Mouse (Mus musculus) erythroblast, embryonic 14.5 days (primary cell): ENCODE data around the gene Pigq. TPM values are rescaled to one million over a fixed set of nuclear protein-coding genes. Genes with fewer than 3 reads are reported as not detected.

ENCODE experiments used
- H3K27me3 ChIP-seq: 2 replicates; pipeline ENCODE4 v1.6.1; 2012; ENCODE audit warnings: inconsistent platforms; ENCODE audit not compliant: control insufficient read depth
- H3K36me3 ChIP-seq: 2 replicates; pipeline ENCODE4 v1.6.1; 2012; ENCODE audit warnings: mild to moderate bottlenecking, inconsistent platforms; ENCODE audit not compliant: control insufficient read depth
- H3K4me1 ChIP-seq: 2 replicates; pipeline ENCODE4 v1.6.1; 2012; ENCODE audit warnings: inconsistent platforms; ENCODE audit not compliant: control insufficient read depth
- H3K4me3 ChIP-seq: replicated peaks from 2 replicates; pipeline ENCODE3; 2012; ENCODE audit warnings: moderate library complexity, mild to moderate bottlenecking, inconsistent platforms
- H3K9me3 ChIP-seq: 2 replicates; pipeline ENCODE4 v1.6.1; 2012; ENCODE audit warnings: low read length, inconsistent platforms, mixed read lengths; ENCODE audit not compliant: control insufficient read depth
- GATA1 ChIP-seq: IDR thresholded peaks from 2 replicates; pipeline ENCODE4 v1.6.1; 2012; ENCODE audit warnings: low read length, inconsistent platforms, mixed read lengths
- TAL1 ChIP-seq: IDR thresholded peaks from 3 replicates; pipeline ENCODE4 v1.6.1; 2012; ENCODE audit warnings: low read length, inconsistent platforms, mixed read lengths
- polyA plus RNA-seq: library from polyadenylated mRNA; stranded (reverse); fragments of >175 nt; gene quantifications from 2 replicates; pipeline ENCODE4 v1.2.3, GENCODE M21; 2012

Gene Pigq
- polyA plus RNA-seq, 1 experiment = 164 TPM

DNA sequence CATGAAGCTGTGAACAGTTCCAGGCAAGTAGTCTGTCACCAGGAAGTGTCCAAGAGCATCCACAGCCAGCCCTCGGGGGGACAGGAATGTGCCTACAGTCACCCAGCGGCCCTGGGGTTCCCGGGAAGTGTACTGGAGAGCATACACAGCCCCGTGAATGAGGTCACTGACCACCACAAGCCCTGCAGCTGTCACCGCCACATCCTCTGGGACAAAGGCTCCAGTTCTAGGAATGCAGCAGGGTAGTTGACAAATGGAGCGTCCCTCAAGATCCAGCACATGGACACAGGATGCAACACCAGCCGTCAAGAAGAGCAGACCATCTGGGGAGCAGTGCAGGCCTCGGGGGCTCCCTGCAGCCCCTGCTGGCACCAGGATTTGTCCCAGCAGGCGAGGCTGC, 967 bp downstream of the Pigq start:
- H3K27me3 ChIP-seq = no peaks in the 10 kb centered on the region
- peaks cover 80% of the 10 kb centered on the region for H3K4me1 ChIP-seq
- no peak for TF ChIP-seq GATA1
- no peak for TF ChIP-seq TAL1

GRCm38 (mm10) chr17:25943221-25943620, 1.5 kb downstream of the Pigq start:
- TF ChIP-seq GATA1 (no peak), TAL1 (no peak)
- Histone ChIP-seq H3K9me3 (no peaks in the 10 kb centered on the region), H3K4me3 (peak overlapping the region; percentile 81), H3K36me3 (peaks cover 76% of the 10 kb centered on the region), H3K27me3 (no peaks in the 10 kb centered on the region), H3K4me1 (peaks cover 80% of the 10 kb centered on the region)

More for the DNA sequence above, 967 bp downstream of the Pigq start:
- Histone ChIP-seq H3K9me3 (no peaks in the 10 kb centered on the region), H3K36me3 (peaks cover 73% of the 10 kb centered on the region), H3K4me3 (peak overlapping the region; percentile 81)

DNA sequence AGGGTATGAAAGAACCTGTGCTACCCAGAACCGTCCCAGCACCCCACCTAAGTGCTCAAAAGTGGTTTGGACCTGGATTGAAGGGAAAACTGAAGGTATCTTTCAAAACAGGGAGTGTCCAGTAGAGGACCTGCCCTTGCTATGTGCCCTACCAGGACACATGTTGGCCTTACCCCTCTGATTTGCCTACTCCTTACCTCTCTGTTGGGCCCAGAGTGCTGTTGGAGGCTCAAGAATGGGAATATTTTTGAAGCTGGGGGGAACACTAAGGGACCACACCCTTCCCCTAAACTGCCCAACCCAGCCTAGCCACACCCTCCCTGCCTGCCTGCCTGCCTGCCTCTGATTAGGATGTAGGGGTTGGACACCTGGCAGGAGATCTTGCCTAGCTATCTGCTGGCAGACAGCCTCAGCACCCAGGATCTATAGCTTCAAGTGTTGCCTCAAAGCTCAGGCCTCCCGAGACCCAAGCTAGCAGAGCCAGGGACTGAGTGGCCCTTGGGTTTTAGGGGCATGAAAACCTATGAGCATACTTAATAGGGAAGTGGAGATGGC, 2.1 kb downstream of the Pigq start:
- Histone ChIP-seq H3K36me3 (peaks cover 76% of the 10 kb centered on the region), H3K9me3 (no peaks in the 10 kb centered on the region), H3K4me1 (peaks cover 80% of the 10 kb centered on the region), H3K27me3 (no peaks in the 10 kb centered on the region), H3K4me3 (peak overlapping the region; percentile 81)
- TF ChIP-seq GATA1 = peak; percentile 96
- peak; percentile 100 for TF ChIP-seq TAL1

DNA sequence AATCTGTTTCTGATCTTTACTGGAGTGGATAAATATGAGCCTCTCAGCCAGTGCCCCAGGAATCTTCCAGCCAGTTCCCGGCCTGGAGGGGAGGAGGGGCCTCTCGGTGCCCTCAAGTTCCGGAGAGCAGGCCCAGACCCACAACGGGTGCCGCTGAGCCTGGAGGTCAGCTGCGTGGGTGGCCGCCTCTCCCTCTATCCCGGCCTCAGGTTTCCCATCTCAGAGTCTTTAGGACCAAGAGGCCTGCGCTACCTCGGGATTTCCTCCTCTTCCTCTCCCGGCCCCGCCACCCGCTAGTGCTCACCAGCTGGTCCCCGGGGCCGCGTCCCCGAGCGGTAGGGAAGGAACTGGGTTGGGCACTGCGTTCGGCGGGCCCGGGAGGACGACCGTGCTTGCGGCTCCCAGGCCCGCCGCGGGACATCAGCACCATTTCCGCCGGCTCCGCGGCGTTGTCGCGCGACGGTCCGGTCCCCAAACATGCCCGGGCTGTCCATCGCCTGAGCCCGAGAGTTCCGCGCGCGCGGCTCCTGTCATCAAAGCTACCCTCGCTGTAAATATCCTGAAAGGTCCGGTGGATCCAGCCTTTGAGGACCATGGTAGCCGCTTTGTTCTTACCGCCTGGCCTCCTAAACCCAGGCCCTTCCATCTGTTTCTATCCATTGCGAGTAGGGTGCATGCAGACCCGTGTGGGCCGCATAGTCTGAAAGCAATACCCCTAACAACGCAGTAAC, 3.1 kb downstream of the Pigq start:
- H3K36me3 ChIP-seq = peaks cover 82% of the 10 kb centered on the region
- no peaks in the 10 kb centered on the region for H3K9me3 ChIP-seq
- peak overlapping the region; percentile 81 for H3K4me3 ChIP-seq
- H3K27me3 ChIP-seq = no peaks in the 10 kb centered on the region; the same call in 1 of the 2 replicates
- peaks cover 80% of the 10 kb centered on the region for H3K4me1 ChIP-seq
- no peak for TF ChIP-seq GATA1
- TF ChIP-seq TAL1 = no peak

DNA sequence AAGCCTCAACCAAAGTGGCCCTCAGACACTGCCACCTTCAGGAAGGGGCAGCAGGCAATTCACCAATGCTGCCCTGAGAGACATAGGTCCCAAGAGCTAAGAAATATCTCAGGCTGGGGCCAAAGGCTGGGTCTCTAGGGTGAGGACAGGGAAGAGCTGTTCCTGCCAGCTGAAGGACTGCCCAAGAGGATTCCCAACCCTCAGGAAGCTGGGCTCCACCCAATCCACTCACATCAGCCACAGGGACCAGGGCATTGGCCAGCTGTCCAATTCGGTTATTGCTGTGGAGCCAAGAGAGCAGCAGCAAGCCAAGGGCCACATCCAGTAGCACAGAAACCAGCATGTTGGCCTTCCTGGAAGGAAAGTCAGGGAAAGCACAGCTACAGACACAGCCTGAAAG, 10.2 kb downstream of the Pigq start:
- TF ChIP-seq GATA1 = no peak
- TF ChIP-seq TAL1 = no peak
- no peaks in the 10 kb centered on the region; the same call in 1 of the 2 replicates for H3K27me3 ChIP-seq
- H3K36me3 ChIP-seq = peaks cover 100% of the 10 kb centered on the region
- H3K9me3 ChIP-seq = no peaks in the 10 kb centered on the region
- peaks cover 90% of the 10 kb centered on the region for H3K4me1 ChIP-seq
- peak overlapping the region; percentile 35 for H3K4me3 ChIP-seq

DNA sequence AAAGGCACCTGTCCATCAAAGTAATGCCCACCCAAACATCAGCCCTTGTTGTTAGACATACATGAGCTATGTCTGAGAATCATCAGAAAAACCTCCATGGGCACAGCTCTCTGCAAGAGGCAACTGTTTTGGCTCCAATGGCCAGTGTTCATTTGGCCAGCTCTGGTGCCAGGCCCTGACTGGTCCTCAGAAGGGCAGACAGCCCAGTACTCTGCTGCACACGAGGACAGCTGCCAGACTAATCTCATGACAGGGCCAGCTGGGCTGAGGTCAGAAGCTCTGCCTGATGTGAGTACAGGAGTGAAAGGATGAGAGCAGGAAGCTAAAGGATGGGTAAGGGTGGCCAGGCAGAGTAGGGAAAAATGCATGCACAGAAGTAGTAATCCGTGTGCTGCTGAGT, 19.4 kb downstream of the Pigq start:
- H3K36me3 ChIP-seq = peaks cover 82% of the 10 kb centered on the region
- H3K27me3 ChIP-seq = no peaks in the 10 kb centered on the region; the same call in 1 of the 2 replicates
- TF ChIP-seq TAL1 = no peak
- TF ChIP-seq GATA1 = no peak
- H3K9me3 ChIP-seq = no peaks in the 10 kb centered on the region
- H3K4me1 ChIP-seq = peaks cover 56% of the 10 kb centered on the region
- no peak overlapping the region for H3K4me3 ChIP-seq

- TF ChIP-seq TAL1 = no peak
- no peak for TF ChIP-seq GATA1
- Histone ChIP-seq H3K4me3 (no peak overlapping the region), H3K36me3 (peaks cover 54% of the 10 kb centered on the region), H3K4me1 (peaks cover 62% of the 10 kb centered on the region), H3K9me3 (no peaks in the 10 kb centered on the region), H3K27me3 (no peaks in the 10 kb centered on the region)
Measured at GRCm38 (mm10) chr17:25922120-25922519, 22.6 kb downstream of the Pigq start.

DNA sequence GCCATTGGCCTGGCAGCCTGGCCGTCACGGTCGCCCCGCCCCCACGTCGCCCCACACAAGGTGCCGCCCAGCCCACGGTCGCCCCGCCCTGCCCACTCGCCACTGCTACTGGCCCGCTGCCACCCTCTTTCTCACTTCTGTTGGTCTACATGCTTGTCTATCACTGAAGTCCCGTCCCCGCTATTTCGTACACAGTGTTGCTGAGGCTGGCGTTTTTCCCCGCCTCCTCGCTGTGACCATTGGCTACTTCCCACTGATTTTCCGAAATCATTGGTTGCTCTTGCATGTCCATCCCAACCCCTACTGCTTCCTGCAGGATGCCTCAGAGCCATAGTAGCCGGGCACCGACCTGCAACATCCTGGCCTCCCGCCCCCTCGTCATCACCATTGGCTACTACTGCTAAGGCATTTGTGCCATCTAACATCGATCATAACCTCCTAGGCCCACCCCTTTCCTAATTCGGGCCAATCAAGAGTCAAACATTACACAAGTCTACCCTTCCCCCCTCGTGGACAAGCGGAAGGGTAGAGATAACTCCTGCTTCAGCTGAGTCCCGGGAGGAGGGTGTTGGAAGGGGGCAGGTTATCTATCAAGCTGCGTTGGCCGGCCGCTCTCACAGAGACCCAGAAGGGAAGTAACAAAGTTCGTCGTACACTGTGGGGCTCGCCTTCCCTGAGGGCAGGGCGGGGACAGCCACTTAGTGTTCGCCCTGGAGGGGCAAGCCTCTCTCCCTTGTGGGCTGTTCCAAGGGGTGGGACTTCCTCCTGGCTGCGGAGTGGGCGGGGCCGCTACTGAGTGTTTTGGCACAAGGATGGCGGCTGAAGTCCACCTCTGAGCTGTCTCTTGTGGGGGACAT, 24.7 kb downstream of the Pigq start:
- peaks cover 35% of the 10 kb centered on the region for H3K36me3 ChIP-seq

GRCm38 (mm10) chr17:25919144-25919785, 25.5 kb downstream of the Pigq start, which contains the start of gene Rab40c:
Gene Rab40c, minus strand, starts transcription at chr17:25919727.
- no peak for TF ChIP-seq TAL1
- no peak for TF ChIP-seq GATA1
- Histone ChIP-seq H3K27me3 (no peaks in the 10 kb centered on the region), H3K4me1 (peaks cover 67% of the 10 kb centered on the region), H3K9me3 (no peaks in the 10 kb centered on the region), H3K4me3 (peak within 1 kb of the TSS; percentile 73), H3K36me3 (peaks cover 27% of the 10 kb centered on the region)

More for the DNA sequence above, 24.7 kb downstream of the Pigq start:
- peak; percentile 27; the same call in 1 of the 2 replicates for TF ChIP-seq GATA1
- TF ChIP-seq TAL1 = no peak
- Histone ChIP-seq H3K4me3 (peak overlapping the region; percentile 73), H3K9me3 (no peaks in the 10 kb centered on the region), H3K4me1 (peaks cover 63% of the 10 kb centered on the region), H3K27me3 (no peaks in the 10 kb centered on the region)
